Mouse (Mus musculus): ENCODE measurements at regions not wholly inside any gene's neighbourhood (a gene's known extent, or its start where the extent isn't known, plus 50 kb on each side); places are given as distances from the start of the nearest gene placed in this dataset.
A peak's percentile ranks its signal among the peaks of the same experiment; 100 is the strongest.

- Histone ChIP-seq H3K9ac (ENCODE audit: low read depth, low read length) (no peak overlapping the region), H3K27me3 (ENCODE audit: control insufficient read depth, insufficient read depth, low read depth, low read length) (no peaks in the 10 kb centered on the region), H3K36me3 (ENCODE audit: control insufficient read depth, insufficient read depth, low read length) (no peaks in the 10 kb centered on the region), H3K9me3 (replicated peaks; ENCODE audit: control insufficient read depth, low read length, poor library complexity, severe bottlenecking) (no peaks in the 10 kb centered on the region), H3K4me3 (ENCODE audit: low read depth, low read length) (no peak overlapping the region), H3K4me2 (ENCODE audit: low read length) (no peak overlapping the region), H3K27ac (ENCODE audit: low read length) (no peak overlapping the region), H3K4me1 (ENCODE audit: control insufficient read depth, insufficient read depth, low read length) (no peaks in the 10 kb centered on the region)
- ATAC-seq, result no peak
Measured at GRCm38 (mm10) chr11:86881710-86882109, 74.2 kb upstream of the Dhx40 start.

- Histone ChIP-seq H3K36me3 (ENCODE audit: control insufficient read depth, insufficient read depth, low read length) (no peaks in the 10 kb centered on the region), H3K27me3 (ENCODE audit: control insufficient read depth, insufficient read depth, low read depth, low read length) (no peaks in the 10 kb centered on the region), H3K9me3 (replicated peaks; ENCODE audit: control insufficient read depth, low read length, poor library complexity, severe bottlenecking) (no peaks in the 10 kb centered on the region), H3K27ac (ENCODE audit: low read length) (no peak overlapping the region), H3K4me2 (ENCODE audit: low read length) (no peak overlapping the region), H3K9ac (ENCODE audit: low read depth, low read length) (no peak overlapping the region), H3K4me1 (ENCODE audit: control insufficient read depth, insufficient read depth, low read length) (peaks cover 4% of the 10 kb centered on the region), H3K4me3 (ENCODE audit: low read depth, low read length) (no peak overlapping the region)
- 66% methylated on average over 6 of the region's 6 CpGs for WGBS
- no peak for ATAC-seq
Measured at GRCm38 (mm10) chr11:86879356-86879905, 71.9 kb upstream of the Dhx40 start.

- 87% methylated on average over 11 of the region's 11 CpGs for WGBS
- H3K4me3 ChIP-seq (ENCODE audit: low read depth, low read length), result no peak overlapping the region
- ATAC-seq, result no peak
Measured at GRCm38 (mm10) chr11:86878327-86879065, 71.0 kb upstream of the Dhx40 start.

GRCm38 (mm10) chr11:86876509-86876908 lies 69.0 kb upstream of the Dhx40 start:
- Histone ChIP-seq H3K27me3 (ENCODE audit: control insufficient read depth, insufficient read depth, low read depth, low read length) (no peaks in the 10 kb centered on the region), H3K4me3 (ENCODE audit: low read depth, low read length) (no peak overlapping the region), H3K9me3 (replicated peaks; ENCODE audit: control insufficient read depth, low read length, poor library complexity, severe bottlenecking) (no peaks in the 10 kb centered on the region), H3K27ac (ENCODE audit: low read length) (no peak overlapping the region), H3K4me2 (ENCODE audit: low read length) (no peak overlapping the region), H3K9ac (ENCODE audit: low read depth, low read length) (no peak overlapping the region), H3K36me3 (ENCODE audit: control insufficient read depth, insufficient read depth, low read length) (no peaks in the 10 kb centered on the region), H3K4me1 (ENCODE audit: control insufficient read depth, insufficient read depth, low read length) (peaks cover 22% of the 10 kb centered on the region)
- ATAC-seq, result no peak
- WGBS, result 27% methylated on average over 8 of the region's 8 CpGs

More at GRCm38 (mm10) chr11:86878327-86879065, 71.0 kb upstream of the Dhx40 start:
- H3K27me3 ChIP-seq (ENCODE audit: control insufficient read depth, insufficient read depth, low read depth, low read length), result no peaks in the 10 kb centered on the region
- no peaks in the 10 kb centered on the region for H3K36me3 ChIP-seq (ENCODE audit: control insufficient read depth, insufficient read depth, low read length)
- H3K4me2 ChIP-seq (ENCODE audit: low read length), result no peak overlapping the region
- H3K9ac ChIP-seq (ENCODE audit: low read depth, low read length), result no peak overlapping the region
- H3K27ac ChIP-seq (ENCODE audit: low read length), result no peak overlapping the region
- no peaks in the 10 kb centered on the region for H3K9me3 ChIP-seq (replicated peaks; ENCODE audit: control insufficient read depth, low read length, poor library complexity, severe bottlenecking)
- peaks cover 13% of the 10 kb centered on the region for H3K4me1 ChIP-seq (ENCODE audit: control insufficient read depth, insufficient read depth, low read length)

- H3K9me3 ChIP-seq (replicated peaks; ENCODE audit: control insufficient read depth, low read length, poor library complexity, severe bottlenecking), result no peaks in the 10 kb centered on the region
- no peak overlapping the region for H3K4me3 ChIP-seq (ENCODE audit: low read depth, low read length)
- no peak overlapping the region for H3K9ac ChIP-seq (ENCODE audit: low read depth, low read length)
- no peaks in the 10 kb centered on the region for H3K36me3 ChIP-seq (ENCODE audit: control insufficient read depth, insufficient read depth, low read length)
- no peak overlapping the region for H3K4me2 ChIP-seq (ENCODE audit: low read length)
- H3K27me3 ChIP-seq (ENCODE audit: control insufficient read depth, insufficient read depth, low read depth, low read length), result no peaks in the 10 kb centered on the region
- 81% methylated on average over 1 of the region's 1 CpGs for WGBS
- no peak overlapping the region for H3K27ac ChIP-seq (ENCODE audit: low read length)
- no peak for ATAC-seq
- peaks cover 22% of the 10 kb centered on the region for H3K4me1 ChIP-seq (ENCODE audit: control insufficient read depth, insufficient read depth, low read length)
Measured at GRCm38 (mm10) chr11:86875738-86876137, 68.2 kb upstream of the Dhx40 start.

- Histone ChIP-seq H3K27ac (ENCODE audit: low read length) (peak overlapping the region; percentile 75), H3K4me1 (ENCODE audit: control insufficient read depth, insufficient read depth, low read length) (peaks cover 22% of the 10 kb centered on the region), H3K9ac (ENCODE audit: low read depth, low read length) (no peak overlapping the region), H3K9me3 (replicated peaks; ENCODE audit: control insufficient read depth, low read length, poor library complexity, severe bottlenecking) (no peaks in the 10 kb centered on the region), H3K4me3 (ENCODE audit: low read depth, low read length) (no peak overlapping the region), H3K27me3 (ENCODE audit: control insufficient read depth, insufficient read depth, low read depth, low read length) (no peaks in the 10 kb centered on the region), H3K4me2 (ENCODE audit: low read length) (no peak overlapping the region; the same call in 1 of the 2 replicates), H3K36me3 (ENCODE audit: control insufficient read depth, insufficient read depth, low read length) (no peaks in the 10 kb centered on the region)
- peak; percentile 76 for ATAC-seq
- WGBS, result 61% methylated on average over 12 of the region's 12 CpGs
Measured at GRCm38 (mm10) chr11:86874666-86875295, 67.2 kb upstream of the Dhx40 start.

GRCm38 (mm10) chr11:86873406-86873700 lies 65.8 kb upstream of the Dhx40 start:
- no peaks in the 10 kb centered on the region for H3K27me3 ChIP-seq (ENCODE audit: control insufficient read depth, insufficient read depth, low read depth, low read length)
- H3K9ac ChIP-seq (ENCODE audit: low read depth, low read length), result peak overlapping the region; percentile 33; the same call in 1 of the 2 replicates
- no peak overlapping the region for H3K4me3 ChIP-seq (ENCODE audit: low read depth, low read length)
- no peaks in the 10 kb centered on the region for H3K9me3 ChIP-seq (replicated peaks; ENCODE audit: control insufficient read depth, low read length, poor library complexity, severe bottlenecking)
- no peak for ATAC-seq
- H3K36me3 ChIP-seq (ENCODE audit: control insufficient read depth, insufficient read depth, low read length), result no peaks in the 10 kb centered on the region
- H3K4me1 ChIP-seq (ENCODE audit: control insufficient read depth, insufficient read depth, low read length), result peaks cover 22% of the 10 kb centered on the region
- H3K27ac ChIP-seq (ENCODE audit: low read length), result peak overlapping the region; percentile 75
- WGBS, result 39% methylated on average over 1 of the region's 1 CpGs
- no peak overlapping the region for H3K4me2 ChIP-seq (ENCODE audit: low read length)

GRCm38 (mm10) chr11:86872537-86873405 lies 65.2 kb upstream of the Dhx40 start:
- Histone ChIP-seq H3K4me2 (ENCODE audit: low read length) (no peak overlapping the region), H3K27ac (ENCODE audit: low read length) (peak overlapping the region; percentile 75), H3K4me1 (ENCODE audit: control insufficient read depth, insufficient read depth, low read length) (peaks cover 22% of the 10 kb centered on the region), H3K9me3 (replicated peaks; ENCODE audit: control insufficient read depth, low read length, poor library complexity, severe bottlenecking) (no peaks in the 10 kb centered on the region), H3K36me3 (ENCODE audit: control insufficient read depth, insufficient read depth, low read length) (no peaks in the 10 kb centered on the region), H3K9ac (ENCODE audit: low read depth, low read length) (peak overlapping the region; percentile 33; the same call in 1 of the 2 replicates), H3K4me3 (ENCODE audit: low read depth, low read length) (no peak overlapping the region), H3K27me3 (ENCODE audit: control insufficient read depth, insufficient read depth, low read depth, low read length) (no peaks in the 10 kb centered on the region)
- ATAC-seq, result peak; percentile 78; the same call in 1 of the 2 replicates
- WGBS, result 50% methylated on average over 10 of the region's 10 CpGs

Measured in midbrain, embryonic 16.5 days (tissue).